Mouse (Mus musculus) layer of hippocampus, adult 9-10 months (tissue): ENCODE data around the gene Hist1h2bb.
"Not testable (repeated sequence)": the region's sequence is repeated elsewhere in the genome, so short reads cannot be mapped to it uniquely, and the experiment has no call there.

Source experiments
- DNase-seq: peaks from one replicate; pipeline ENCODE4 v3.0.0; 2022; ENCODE audit warnings: low spot score

Gene Hist1h2bb

GRCm38 (mm10) chr13:23746201-23747080, at the start of gene Hist1h2bb:
TSS of gene Hist1h2bb (plus strand) at chr13:23746734.
- peak; percentile 86 for DNase-seq

GRCm38 (mm10) chr13:23697491-23698299, 48.8 kb upstream of the Hist1h2bb start:
- DNase-seq = no peak

- peak; percentile 100 for DNase-seq
Measured at GRCm38 (mm10) chr13:23698300-23698693, 48.2 kb upstream of the Hist1h2bb start, which contains the start of gene Hist1h4c. TSS of gene Hist1h4c (minus strand) at chr13:23698454.

GRCm38 (mm10) chr13:23698996-23699395, 47.5 kb upstream of the Hist1h2bb start:
- DNase-seq = no peak

- DNase-seq = no peak
Measured at GRCm38 (mm10) chr13:23699767-23700166, 46.8 kb upstream of the Hist1h2bb start.

GRCm38 (mm10) chr13:23700786-23701520, 45.6 kb upstream of the Hist1h2bb start:
- DNase-seq = peak; percentile 84

- no peak for DNase-seq
Measured at GRCm38 (mm10) chr13:23702220-23702619, 44.3 kb upstream of the Hist1h2bb start.

GRCm38 (mm10) chr13:23702801-23703200, 43.7 kb upstream of the Hist1h2bb start:
- not testable (repeated sequence) for DNase-seq

- DNase-seq = no peak
Measured at GRCm38 (mm10) chr13:23705751-23706356, 40.7 kb upstream of the Hist1h2bb start.

GRCm38 (mm10) chr13:23706771-23707170, 39.8 kb upstream of the Hist1h2bb start:
- DNase-seq = no peak

- DNase-seq = no peak
Measured at GRCm38 (mm10) chr13:23708041-23708440, 38.5 kb upstream of the Hist1h2bb start.

- no peak for DNase-seq
Measured at GRCm38 (mm10) chr13:23708654-23709053, 37.9 kb upstream of the Hist1h2bb start.

- DNase-seq = no peak
Measured at GRCm38 (mm10) chr13:23709714-23710373, 36.7 kb upstream of the Hist1h2bb start.

GRCm38 (mm10) chr13:23710374-23711089, 36.0 kb upstream of the Hist1h2bb start, which contains the start of gene Hfe:
TSS of gene Hfe (minus strand) at chr13:23710854.
- no peak for DNase-seq

GRCm38 (mm10) chr13:23716261-23717042, 30.1 kb upstream of the Hist1h2bb start:
- no peak for DNase-seq

- DNase-seq = no peak
Measured at GRCm38 (mm10) chr13:23717176-23717575, 29.4 kb upstream of the Hist1h2bb start.

GRCm38 (mm10) chr13:23717593-23718245, 28.8 kb upstream of the Hist1h2bb start:
- not testable (repeated sequence) for DNase-seq

- DNase-seq = no peak
Measured at GRCm38 (mm10) chr13:23724239-23724638, 22.3 kb upstream of the Hist1h2bb start.

GRCm38 (mm10) chr13:23725213-23725612, 21.3 kb upstream of the Hist1h2bb start:
- DNase-seq = no peak
